Mouse (Mus musculus) small intestine, adult 2 months (tissue): ENCODE data around the gene Sult1a1.

ENCODE experiments used
- CTCF ChIP-seq: fragments of 200-500 bp; IDR thresholded peaks from 2 replicates; pipeline ENCODE4 v1.5.1; 2012; ENCODE audit warnings: low read depth, mild to moderate bottlenecking, control low read depth, inconsistent platforms, low read length, moderate library complexity, mixed read lengths; ENCODE audit not compliant: insufficient replicate concordance, insufficient read length; ENCODE audit errors: extremely low read depth
- POLR2A ChIP-seq: fragments of 200-500 bp; IDR thresholded peaks from 2 replicates; pipeline ENCODE4 v1.6.1; 2012; ENCODE audit warnings: low read depth, mild to moderate bottlenecking, control low read depth, inconsistent platforms, low read length, moderate library complexity

GRCm38 (mm10) chr7:126642545-126643243 is 33.5 kb downstream of the Sult1a1 start:
- TF ChIP-seq POLR2A (no peak), CTCF (peak; percentile 12; the same call in 1 of the 2 replicates)
